Mouse (Mus musculus) ovary, postnatal 10 days (tissue): Measurements from ENCODE around the gene Otop2.

ENCODE experiments used
- DNase-seq: peaks from one replicate; pipeline ENCODE4 v3.0.0; 2022; ENCODE audit warnings: low spot score

Gene Otop2

DNA sequence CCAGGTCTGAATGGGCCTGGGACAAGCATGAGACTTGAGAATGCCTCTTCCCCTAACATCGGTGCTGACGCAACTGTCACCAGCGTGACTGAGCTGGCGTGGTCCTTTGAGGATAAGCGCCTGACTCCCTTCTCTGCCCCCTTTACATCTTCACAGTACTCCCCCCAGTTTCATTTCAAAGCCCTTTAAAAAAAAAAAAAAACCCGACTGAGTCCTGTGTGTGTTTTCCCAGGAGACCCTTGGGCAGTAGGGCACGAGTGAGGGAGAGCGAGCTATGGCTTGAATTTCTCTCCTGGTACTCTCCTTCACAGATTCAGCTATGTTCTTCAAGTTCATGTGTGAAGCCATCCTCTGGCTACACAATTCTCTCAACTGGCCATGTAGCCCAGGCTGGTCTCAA is 8.8 kb upstream of the Otop2 start:
- DNase-seq, result no peak

DNA sequence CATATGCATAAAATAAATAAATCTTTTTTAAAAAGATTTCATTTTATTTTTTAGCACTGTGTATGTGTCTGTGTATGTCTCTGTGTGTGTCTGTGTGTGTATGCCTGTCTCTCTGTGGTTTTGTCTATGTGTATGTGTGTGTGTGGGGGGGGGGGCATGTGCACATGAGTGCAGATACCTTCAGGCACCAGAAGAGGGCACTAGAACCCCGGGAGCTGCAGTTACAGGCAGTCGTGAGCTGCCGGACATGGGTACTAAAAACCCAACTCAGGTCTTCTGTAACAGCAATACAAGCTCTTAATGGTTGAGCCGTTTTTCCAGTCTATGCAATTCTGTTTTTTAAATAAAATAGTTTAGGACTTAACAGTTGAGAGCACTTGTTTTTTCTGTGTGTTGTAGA is 6.2 kb upstream of the Otop2 start:
- DNase-seq, result no peak

DNA sequence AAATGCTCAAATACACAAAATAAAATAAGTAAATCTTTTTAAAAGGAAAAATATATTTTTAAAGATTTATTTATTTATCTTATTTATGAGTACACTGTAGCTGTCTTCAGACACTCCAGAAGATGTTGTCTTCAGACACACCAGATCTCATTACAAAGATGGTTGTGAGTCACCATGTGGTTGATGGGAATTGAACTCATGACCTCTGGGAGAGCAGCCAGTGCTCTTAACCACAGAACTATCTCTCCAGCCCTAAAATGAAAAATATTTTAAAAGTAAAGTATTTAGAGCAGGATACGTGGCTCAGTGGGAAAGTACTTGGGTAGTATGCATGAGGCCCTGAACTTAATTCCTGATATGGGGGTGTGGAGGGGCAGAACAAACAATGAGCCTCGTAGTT is 5.6 kb upstream of the Otop2 start:
- no peak for DNase-seq

DNA sequence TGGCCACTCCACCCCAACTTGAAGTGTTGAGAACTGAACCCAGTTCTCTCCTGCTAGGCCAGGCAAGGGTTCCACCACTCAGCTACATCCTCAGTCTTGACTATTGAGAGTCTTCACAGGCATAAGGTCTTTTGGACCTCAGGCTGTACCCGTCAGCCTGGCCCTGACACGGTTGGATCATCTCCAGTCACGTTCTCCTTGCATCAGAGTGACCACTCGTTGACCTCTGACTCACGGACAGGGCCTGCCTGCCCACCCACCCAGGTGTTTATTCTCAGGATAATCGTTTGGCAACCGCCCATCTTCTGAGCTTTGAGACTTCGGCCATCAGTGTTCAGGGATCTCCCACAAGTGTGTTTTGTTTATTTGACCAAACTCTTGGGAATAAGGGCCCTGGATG is 3.8 kb upstream of the Otop2 start:
- DNase-seq, result no peak

DNA sequence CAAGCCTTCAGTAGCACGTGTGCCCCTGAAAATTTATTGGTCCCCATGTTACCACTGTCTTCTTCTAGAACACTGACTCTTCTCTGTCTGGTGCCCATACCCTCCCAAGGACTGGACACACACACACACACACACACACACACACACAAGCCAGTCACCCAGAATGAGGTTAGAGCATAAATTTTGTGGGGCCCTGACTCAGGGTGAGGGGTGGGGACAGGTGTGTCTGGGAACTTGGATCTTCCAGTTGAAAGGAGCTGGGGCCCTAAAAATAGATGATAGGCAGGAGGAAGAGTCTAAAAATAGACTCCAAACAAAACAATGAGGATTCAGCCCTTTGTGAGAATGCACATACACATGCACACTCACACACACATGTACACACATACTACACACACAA is 1.8 kb downstream of the Otop2 start:
- DNase-seq, result no peak

DNA sequence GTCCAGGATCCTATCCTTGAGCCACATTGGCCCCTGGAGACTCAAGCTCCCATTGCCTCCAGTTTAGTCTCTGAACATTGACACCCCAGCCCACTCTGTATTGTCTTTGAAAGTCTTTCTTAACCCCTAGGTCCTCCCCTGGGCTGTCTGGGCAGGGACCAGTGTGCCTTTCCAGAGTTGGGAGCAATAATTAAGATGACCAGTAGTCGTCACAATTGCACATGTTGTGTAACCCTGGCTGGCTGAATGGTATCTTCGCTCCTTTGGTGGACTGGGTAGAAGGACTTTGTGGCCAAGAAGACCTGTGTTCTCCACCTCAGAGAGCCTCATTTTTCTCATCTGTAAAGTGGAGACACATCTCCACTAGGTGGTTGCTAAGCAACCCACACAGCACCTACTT is 7.3 kb downstream of the Otop2 start:
- DNase-seq, result no peak

DNA sequence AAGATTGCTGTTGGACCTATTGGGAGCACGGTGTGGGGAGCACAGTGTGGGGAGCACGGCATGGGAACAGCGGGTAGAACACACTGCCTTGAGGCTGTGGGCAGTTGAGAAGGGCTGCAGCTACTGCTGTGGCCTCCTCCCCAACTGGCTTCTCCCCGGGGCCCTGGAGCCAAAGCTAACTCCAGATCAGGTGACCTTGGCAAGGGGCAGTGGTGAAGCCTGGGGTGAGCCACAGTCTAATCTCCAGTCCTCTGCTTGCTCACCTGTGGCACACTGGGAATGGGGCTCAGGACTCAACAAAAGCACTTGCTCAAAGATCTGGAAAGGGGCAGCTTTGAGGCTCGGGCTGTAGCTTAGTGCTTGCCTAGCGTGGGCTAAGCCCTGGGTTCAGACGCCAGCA is 10.2 kb downstream of the Otop2 start:
- no peak for DNase-seq

DNA sequence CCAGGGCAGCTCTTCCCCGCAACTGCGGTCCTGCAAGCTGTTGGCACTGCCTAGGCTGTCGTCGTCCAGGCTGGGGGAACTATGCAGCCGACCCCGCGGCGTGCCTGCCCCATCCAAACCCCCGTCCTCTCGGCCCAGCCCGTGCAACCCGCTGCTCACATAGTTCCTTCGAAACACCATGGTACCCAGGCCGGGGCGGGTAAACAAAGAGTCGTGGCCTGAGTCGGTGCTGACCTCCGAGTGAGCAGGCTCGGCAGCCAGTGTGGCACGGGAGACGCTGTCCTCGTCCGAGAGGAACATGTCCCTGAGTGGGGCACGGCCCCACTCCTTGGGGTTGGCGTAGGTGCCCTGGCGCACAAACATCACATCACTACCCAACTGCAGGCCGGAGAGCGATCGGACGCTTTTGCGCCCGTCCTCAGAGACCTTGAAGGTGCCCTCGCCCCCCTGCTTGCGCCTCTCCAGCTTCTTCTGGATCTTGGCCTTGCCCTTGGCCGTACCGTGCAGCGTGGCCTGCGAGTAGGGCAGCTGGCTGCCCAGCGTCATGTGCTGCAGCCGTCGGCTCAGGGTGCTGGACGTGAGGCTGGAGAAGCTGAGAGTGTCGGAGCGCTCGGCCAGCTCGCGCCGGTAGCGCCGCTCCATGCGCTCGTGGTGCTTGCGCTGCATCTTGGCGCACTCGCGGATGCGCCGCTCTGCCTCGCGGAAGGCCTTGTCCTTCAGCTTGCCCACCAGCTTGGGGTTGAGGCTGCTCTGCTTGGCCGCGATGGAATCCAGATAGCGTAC is 11.5 kb downstream of the Otop2 start:
- no peak for DNase-seq

DNA sequence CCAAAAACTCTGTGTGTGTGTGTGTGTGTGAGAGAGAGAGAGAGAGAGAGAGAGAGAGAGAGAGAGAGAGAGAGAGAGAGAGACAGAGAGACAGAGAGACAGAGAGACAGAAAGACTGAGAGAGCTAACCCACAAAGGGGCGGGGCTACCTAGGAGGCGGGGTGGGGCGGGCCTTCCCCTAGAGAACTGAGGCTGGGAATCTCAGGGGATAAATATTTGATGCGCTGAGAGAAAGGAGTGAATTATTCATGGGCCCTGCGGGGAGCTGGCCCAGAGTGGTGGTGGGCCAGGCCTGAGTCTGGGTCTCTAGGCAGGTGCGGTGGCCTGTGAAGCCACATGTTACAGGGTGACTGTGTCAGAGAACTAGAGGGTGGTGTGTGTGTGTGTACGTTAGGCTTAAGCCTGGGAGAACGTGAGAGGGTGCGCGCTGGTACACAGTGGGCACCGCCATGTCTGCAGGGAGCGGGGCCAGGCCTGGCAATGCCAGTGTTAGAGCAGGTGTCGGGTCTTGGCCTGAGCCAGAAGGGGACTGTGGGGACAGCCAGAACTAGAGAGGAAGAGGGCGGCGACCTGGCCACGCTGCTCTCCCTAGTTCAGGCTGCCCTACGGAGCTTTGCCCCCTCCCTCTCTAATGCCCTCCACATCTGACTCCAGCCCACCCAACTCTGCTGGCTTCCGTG is 12.9 kb downstream of the Otop2 start:
- DNase-seq, result no peak

DNA sequence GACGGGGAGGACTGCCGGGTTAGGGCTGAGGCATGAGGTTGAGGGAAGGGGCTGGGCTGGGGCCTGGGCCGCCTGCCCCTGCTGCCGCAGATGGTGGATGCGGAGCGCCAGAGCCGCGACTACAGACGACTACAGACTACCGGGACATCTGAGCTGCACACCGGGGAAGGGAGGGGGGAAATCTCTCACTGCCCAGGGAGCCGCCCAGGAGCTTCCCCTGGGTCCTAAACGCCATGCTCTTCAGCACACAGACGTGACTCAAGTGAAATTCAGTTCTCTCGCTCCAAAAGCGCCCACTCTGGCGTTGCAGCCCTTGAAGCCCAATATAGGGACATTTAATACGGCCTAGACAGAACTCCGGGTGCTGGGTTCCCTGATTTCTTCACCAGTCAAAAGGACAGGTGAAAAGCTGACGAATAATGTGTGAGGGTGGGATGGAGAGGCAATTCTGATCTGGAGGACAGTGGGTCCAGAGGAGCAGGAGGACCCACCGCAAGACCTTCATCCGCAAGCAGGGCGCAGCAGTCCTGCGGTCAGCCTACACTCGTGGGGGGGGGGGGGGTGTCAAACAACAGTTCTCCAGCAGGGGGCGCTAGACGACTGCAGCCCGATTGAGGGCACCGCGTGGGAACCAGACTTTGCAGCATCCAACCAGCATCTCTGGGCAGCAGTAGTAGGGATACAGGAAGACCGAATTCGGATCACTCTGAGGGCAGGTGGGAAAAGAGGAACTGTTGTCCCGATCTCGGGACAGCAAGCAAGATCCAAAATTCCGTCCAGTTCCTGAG is 15.1 kb downstream of the Otop2 start, which contains the start of gene Ush1g:
Gene Ush1g, minus strand, starts transcription at position 136 of the 788 bp plus-strand sequence.
- no peak for DNase-seq

DNA sequence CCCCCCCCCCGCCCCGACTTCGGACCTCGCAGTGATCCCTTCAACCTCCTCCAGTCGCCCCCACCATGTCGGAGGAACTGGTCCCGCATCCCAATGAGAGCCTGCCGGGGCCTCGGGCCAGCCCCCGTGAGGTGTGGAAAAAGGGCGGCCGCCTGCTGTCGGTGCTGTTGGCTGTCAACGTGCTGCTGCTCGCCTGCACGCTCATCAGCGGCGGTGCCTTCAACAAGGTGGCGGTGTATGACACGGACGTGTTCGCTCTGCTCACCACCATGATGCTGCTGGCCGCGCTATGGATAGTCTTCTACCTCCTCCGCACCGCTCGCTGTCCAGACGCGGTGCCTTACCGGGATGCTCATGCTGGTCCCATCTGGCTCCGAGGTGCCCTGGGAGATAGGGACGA is 16.4 kb downstream of the Otop2 start:
- DNase-seq, result no peak

DNA sequence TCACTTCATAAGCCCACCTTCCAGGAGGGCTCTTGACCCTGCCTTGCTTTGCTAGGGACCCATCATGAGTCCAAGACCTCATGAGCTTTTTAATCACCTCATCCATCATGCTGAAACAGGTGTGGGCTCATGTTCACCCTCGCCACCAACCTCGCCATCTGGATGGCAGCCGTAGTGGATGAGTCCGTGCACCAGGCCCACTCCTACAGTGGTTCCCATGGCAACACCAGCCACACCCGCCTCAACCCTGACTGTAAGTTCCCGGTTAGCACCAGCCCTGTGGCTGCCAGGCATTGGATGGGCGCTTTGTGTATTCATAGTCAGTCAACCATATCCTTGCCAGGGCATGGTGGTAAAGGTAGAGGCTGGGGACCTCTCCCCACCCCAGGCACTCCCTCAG is 19.8 kb downstream of the Otop2 start:
- no peak for DNase-seq

DNA sequence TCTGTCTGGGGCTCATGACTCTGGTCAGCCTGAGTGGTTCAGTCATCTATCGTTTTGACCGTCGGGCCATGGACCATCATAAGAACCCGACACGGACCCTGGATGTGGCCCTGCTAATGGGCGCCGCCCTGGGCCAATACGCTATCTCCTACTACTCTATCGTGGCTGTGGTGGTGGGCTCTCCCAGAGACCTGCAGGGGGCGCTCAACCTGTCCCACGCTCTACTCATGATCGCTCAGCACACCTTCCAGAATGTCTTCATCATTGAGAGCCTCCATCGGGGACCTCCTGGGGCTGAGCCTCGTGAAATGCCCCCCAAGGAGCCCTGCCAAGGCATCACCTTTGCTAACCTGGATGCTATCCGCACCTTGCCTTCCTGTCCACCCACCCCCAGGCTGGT is 22.4 kb downstream of the Otop2 start:
- no peak for DNase-seq

DNA sequence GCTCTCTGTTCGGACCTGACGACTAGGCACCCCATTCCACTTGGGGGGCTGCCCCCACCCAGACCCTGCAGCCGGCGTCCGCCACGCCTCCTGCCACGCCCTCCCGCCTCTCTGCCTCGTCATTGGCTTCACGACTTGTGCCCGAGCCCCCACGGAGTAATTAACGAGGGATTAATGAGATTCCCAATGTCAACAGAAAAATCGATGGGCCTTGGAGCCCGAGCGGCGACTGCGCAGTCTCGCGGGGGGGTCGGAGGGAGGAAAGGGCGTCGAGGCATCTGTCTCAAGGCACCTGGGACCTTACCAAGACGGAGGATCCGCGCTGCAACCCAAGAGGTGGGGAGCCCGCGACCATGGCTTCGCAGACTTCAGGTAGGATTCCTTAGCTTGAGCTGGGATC is 27.6 kb downstream of the Otop2 start, which contains the start of gene Otop3:
Gene Otop3, plus strand, starts transcription at position 201 of the 400 bp plus-strand sequence.
- DNase-seq, result no peak

DNA sequence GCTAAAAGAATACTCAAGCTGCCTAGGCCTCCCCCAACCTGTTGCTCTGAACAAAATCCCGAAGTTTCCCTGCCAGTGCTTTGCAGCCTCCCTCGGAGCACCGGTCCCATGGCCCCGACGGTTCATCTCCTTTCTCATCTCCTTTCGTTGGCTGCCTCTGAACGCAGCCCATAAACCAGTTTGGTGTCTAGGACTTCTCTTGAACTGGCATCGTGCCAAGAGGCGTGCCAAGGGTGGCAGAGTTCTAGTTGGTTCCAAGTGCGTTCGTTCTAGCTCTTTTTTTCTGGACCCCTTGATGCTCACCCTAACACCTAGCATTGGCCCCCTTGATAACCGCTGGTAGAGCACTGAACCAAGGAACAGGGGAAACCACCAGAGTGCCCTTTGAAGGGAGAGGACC is 28.3 kb downstream of the Otop2 start:
- DNase-seq, result no peak

DNA sequence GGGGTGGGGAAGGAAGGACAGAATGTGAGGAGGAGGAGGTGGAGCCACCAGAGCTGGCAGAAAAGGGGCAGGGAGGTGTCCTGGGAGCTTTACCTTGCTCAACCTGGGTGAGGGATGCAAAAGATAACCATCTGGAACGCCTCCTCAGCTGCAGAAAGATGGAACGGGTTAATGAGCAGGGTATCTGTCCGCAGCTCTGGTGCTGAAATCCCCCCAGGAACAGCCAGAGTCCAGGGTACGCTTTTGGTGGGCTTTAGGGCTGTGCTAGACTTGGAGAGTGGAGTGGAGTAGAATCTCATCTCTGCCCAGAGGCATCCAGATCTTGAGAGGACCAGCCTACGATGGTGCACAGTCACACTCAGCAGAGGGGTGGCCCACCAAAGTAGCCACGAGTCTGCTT is 29.2 kb downstream of the Otop2 start:
- DNase-seq, result no peak

DNA sequence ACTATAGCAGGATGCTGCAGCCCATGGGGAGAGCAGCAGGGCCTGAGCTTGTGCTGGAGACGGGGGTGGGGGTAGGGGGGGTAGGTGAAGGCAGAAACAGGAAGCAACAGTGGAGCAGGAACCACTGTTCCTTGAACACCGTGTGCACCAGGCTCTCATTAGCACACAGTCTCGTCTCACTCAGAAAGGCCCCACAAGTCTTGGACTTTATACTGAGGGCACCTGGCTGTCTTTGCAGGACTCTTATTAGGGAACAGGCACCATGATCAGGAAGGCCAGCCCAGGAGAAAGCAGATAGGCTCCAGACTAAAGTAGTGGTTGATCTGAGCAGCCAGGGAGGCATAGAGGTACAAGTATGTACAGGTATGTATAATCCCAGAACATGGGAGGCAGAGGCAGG is 30.4 kb downstream of the Otop2 start:
- no peak for DNase-seq

DNA sequence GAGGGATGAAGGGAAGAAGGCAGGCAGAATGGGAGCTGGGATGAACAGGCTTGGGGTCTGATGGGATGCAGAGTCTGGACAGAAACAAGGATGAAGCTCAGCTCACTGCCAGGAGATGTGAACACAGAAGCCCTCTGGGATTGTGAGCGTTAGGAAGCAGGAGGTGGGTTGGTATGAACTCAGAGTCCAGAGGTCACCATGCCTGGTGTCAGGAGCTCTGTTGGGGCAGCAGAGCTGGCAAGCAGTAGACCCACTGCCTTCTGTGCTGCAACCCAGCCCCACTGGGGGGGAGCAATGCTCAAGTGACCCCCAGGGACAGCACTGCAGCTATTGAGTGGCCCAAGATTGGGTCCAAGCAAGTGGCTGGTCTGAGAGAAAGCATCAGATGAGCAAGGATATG is 30.9 kb downstream of the Otop2 start:
- no peak for DNase-seq

DNA sequence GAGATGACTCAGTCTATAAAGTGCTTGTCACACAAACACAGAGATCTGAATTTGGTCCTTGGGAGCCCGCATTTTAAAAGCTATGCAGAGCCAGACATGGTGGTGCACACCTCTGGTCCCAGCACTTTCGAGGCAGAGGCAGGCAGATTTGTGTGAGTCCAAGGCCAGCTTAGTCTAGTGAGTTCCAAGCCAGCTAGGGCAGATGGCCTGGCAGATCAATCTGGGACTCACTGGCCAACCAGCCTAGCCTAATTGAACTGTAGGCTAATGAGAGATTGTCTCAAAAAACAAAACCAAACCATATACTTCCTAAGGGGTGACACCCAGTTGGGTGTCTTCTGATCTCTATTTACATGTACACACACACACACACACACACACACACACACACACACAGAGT is 34.3 kb downstream of the Otop2 start:
- no peak for DNase-seq

DNA sequence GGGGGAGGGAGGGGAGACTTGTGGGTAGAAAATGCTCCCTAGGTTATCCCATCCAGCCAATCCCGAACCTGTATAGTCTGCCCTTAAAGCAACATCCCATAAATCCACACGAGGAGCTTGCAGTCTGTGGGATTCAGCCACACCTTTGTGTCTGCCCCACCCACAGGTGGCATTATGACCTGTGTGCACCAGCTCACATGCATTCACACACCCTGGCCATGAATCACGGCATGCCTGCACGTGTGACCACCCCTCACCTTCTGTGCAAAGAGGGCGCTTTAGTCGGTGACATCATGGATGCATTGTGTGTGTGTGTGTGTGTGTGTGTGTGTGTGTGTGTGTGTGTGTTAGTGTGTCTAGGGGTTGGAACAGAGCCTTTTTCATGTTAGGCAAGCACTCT is 34.9 kb downstream of the Otop2 start:
- no peak for DNase-seq

DNA sequence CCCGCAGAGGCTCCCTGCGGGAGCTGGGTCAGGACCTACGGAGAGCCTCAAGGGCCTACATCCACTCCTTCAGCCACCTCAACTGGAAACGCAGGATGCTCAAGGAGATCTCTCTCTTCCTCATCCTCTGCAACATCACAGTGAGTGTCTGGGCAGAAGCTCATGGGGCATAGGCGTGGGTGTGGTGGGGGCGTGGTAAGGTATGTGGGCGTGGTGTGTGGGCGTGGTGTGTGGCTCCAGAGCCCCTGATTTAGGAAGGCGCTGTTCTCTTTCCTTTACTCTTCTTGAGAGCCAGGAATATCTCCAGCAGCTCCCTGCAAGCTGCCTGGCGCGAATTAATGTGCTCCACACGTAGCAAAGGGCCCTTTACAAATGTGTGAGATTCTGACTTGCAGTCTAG is 38.0 kb downstream of the Otop2 start:
- no peak for DNase-seq

DNA sequence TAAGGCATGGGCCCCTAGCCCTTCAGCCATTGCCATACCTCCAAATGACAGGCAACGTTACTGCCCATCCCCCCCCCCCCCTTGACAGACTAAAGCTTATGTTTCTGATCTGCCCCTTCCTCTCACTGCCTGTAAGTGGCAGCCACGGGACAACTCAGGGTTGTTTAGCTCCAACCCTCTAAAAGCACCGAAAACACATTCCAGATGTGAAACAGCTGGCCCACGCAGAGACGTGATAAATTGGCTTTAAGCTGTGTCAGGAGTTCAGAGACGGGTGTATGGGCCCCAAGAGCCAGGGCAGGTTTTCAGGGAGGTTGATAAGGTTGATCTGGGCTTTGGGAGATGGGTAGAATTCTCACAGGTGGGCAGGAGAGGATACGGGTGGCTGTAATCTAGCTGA is 38.6 kb downstream of the Otop2 start:
- no peak for DNase-seq

DNA sequence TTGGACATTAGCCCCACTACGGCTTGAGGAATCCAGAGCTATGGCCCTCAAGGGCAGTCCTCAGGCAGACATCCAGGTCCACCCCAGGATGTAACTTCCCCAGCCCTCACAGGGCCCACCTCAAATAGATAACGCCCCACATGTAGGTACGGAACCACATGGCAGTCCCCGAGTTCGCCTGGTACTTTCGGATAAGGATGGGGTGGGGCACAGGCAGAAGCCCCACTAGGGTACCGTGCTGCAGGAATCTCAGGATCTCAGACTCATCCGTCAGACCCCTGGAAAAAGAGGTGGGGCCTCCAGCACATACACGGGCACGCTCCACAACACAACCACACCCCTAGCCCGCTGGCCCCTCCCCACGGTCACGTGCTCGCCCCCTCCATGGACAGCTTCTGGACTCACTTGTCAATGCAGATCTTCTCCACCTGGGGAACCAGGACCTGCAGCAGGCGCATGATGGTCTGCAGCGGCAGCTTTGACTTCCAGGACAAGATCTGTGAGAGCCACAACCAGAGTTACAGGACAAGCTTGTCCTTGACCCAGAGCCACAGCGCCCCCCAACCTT is 41.8 kb downstream of the Otop2 start:
- DNase-seq, result no peak
